Mouse (Mus musculus): Measurements from ENCODE around the gene Adarb1.

DNA sequence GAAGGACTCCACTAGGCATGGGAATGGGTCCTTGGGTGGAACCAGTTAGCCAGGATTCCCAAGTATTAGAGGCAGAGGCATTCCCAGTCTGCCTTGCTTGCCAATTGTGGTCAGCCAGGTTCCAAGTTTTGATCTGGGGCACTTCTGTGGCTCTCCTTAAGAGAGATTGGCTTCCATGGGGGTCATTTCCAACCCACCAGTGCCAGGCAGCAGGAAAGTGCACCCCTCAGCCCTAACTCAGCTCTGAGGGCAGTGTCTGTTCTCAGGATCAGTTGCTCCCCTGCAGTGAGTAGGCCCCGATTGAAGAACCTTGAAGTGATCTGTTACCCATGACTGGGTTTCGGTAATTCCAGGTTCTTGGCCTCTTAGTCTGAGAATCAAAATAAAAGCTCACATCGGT lies 162.8 kb downstream of the Adarb1 start:
- no peak for TF ChIP-seq CTCF (IDR thresholded peaks at IDR 0.05; ENCODE audit: borderline replicate concordance, extremely low read depth, insufficient read depth, insufficient read length)
- TF ChIP-seq POLR2A (IDR thresholded peaks at IDR 0.05; ENCODE audit: borderline replicate concordance, extremely low read depth, insufficient read depth, insufficient read length, poor library complexity, severe bottlenecking): no peak

Measured in brain, embryonic 14.5 days (tissue).